Mouse (Mus musculus) heart, adult 2 months (tissue): ENCODE results near the gene Hdac9. TPM values are rescaled to one million over a fixed set of nuclear protein-coding genes. Genes with fewer than 3 reads are reported as not detected.

Experiments used
- DNase-seq, 2 experiments: peaks; one replicate each; pipeline ENCODE4 v3.0.0; 2021
- H3K27ac ChIP-seq: fragments of 200-600 bp; 2 replicates; pipeline ENCODE4 v1.8.1; 2022
- H3K27me3 ChIP-seq: fragments of 200-500 bp; 2 replicates; pipeline ENCODE4 v1.6.1; 2012; ENCODE audit warnings: mild to moderate bottlenecking, low read length, inconsistent platforms, mixed read lengths; ENCODE audit not compliant: control insufficient read depth, insufficient read depth
- H3K36me3 ChIP-seq: fragments of 200-500 bp; 2 replicates; pipeline ENCODE4 v1.6.1; 2012; ENCODE audit warnings: low read length, inconsistent platforms; ENCODE audit not compliant: control insufficient read depth, insufficient read depth
- H3K4me1 ChIP-seq: fragments of 200-500 bp; 2 replicates; pipeline ENCODE4 v1.6.1; 2011; ENCODE audit warnings: low read length; ENCODE audit not compliant: control insufficient read depth, insufficient read depth
- H3K4me3 ChIP-seq: fragments of 200-600 bp; 2 replicates; pipeline ENCODE4 v1.8.1; 2022
- H3K79me2 ChIP-seq: fragments of 200-500 bp; replicated peaks from 2 replicates; pipeline ENCODE4 v1.6.1; 2012; ENCODE audit warnings: mild to moderate bottlenecking, inconsistent platforms, low read length, moderate library complexity, mixed read lengths; ENCODE audit not compliant: control insufficient read depth, insufficient read depth
- H3K9ac ChIP-seq: fragments of 200-500 bp; 2 replicates; pipeline ENCODE4 v1.6.1; 2012; ENCODE audit warnings: low read depth, mild to moderate bottlenecking, control low read depth, inconsistent platforms, low read length, mixed read lengths
- CTCF ChIP-seq: fragments of 200-600 bp; IDR thresholded peaks from 2 replicates; pipeline ENCODE4 v1.8.1; 2022; ENCODE audit warnings: antibody characterized with exemption, mild to moderate bottlenecking, moderate library complexity
- EP300 ChIP-seq: fragments of 200-500 bp; IDR thresholded peaks from 2 replicates; pipeline ENCODE4 v1.6.1; 2011; ENCODE audit warnings: low read depth, low read length, control low read depth; ENCODE audit not compliant: insufficient read depth
- POLR2A ChIP-seq: fragments of 200-500 bp; IDR thresholded peaks from 2 replicates; pipeline ENCODE4 v1.6.1; 2011; ENCODE audit warnings: mild to moderate bottlenecking, low read depth, low read length, control low read depth; ENCODE audit not compliant: insufficient read depth
- WGBS: fragments of 180-500 bp; shearing (Covaris S2); methylation state at CpG from one replicate; pipeline ENCODE4 v1.1.7; 2018; 5-methylcytosine and 5-hydroxymethylcytosine counted together
- intact Hi-C: fragments of 180-260 bp; cut with DNase I; formaldehyde crosslinking; loops from one replicate; pipeline ENCODE4 v1.15.1; 2025
- polyA plus RNA-seq: library from polyadenylated mRNA; depleted of rRNA; stranded (reverse); fragments of >200 nt; gene quantifications from 2 replicates; pipeline ENCODE4 v1.2.3, GENCODE M21; 2012
- total RNA-seq, 2 experiments: library from RNA; stranded (reverse); gene quantifications; 2 replicates each; pipeline ENCODE4 v1.2.3; 2021

Hdac9 gene
- total and polyA plus RNA-seq, 3 experiments = 10.8 to 19.9 (median 18.8) TPM

- no peak for DNase-seq
- WGBS = 66% methylated on average over 4 of the region's 4 CpGs
- H3K4me1 ChIP-seq = no peaks in the 10 kb centered on the region; the same call in 1 of the 2 replicates
- no peak overlapping the region for H3K9ac ChIP-seq
- no peak for TF ChIP-seq POLR2A
- TF ChIP-seq EP300 = no peak
- no peak for TF ChIP-seq CTCF
- no peak overlapping the region for H3K4me3 ChIP-seq
- no peaks in the 10 kb centered on the region for H3K36me3 ChIP-seq
- no peaks in the 10 kb centered on the region for H3K79me2 ChIP-seq
- no peak overlapping the region for H3K27ac ChIP-seq
- intact Hi-C loops = no loop called here
- no peaks in the 10 kb centered on the region for H3K27me3 ChIP-seq
These were observed 233.5 kb downstream of the Hdac9 start for GRCm38 (mm10) chr12:34683375-34683774.

GRCm38 (mm10) chr12:34682657-34683056 is 234.2 kb downstream of the Hdac9 start:
- Histone ChIP-seq H3K9ac (no peak overlapping the region), H3K27ac (no peak overlapping the region), H3K4me1 (no peaks in the 10 kb centered on the region; the same call in 1 of the 2 replicates), H3K36me3 (no peaks in the 10 kb centered on the region), H3K27me3 (no peaks in the 10 kb centered on the region), H3K79me2 (no peaks in the 10 kb centered on the region), H3K4me3 (no peak overlapping the region)
- intact Hi-C loops = no loop called here
- DNase-seq = no peak
- TF ChIP-seq POLR2A = no peak
- no peak for TF ChIP-seq CTCF
- TF ChIP-seq EP300 = no peak
- 94% methylated on average over 3 of the region's 3 CpGs for WGBS

- WGBS = 55% methylated on average over 5 of the region's 5 CpGs
- Histone ChIP-seq H3K27ac (no peak overlapping the region), H3K27me3 (no peaks in the 10 kb centered on the region), H3K9ac (no peak overlapping the region), H3K4me3 (no peak overlapping the region), H3K4me1 (no peaks in the 10 kb centered on the region; the same call in 1 of the 2 replicates), H3K79me2 (no peaks in the 10 kb centered on the region), H3K36me3 (no peaks in the 10 kb centered on the region)
- DNase-seq = no peak
- no peak for TF ChIP-seq CTCF
- no peak for TF ChIP-seq POLR2A
- no peak for TF ChIP-seq EP300
- intact Hi-C loops = no loop called here
These were observed 236.3 kb downstream of the Hdac9 start for GRCm38 (mm10) chr12:34680576-34680975.

- Histone ChIP-seq H3K79me2 (no peaks in the 10 kb centered on the region), H3K36me3 (no peaks in the 10 kb centered on the region), H3K9ac (no peak overlapping the region), H3K4me3 (no peak overlapping the region), H3K4me1 (no peaks in the 10 kb centered on the region; the same call in 1 of the 2 replicates), H3K27ac (no peak overlapping the region), H3K27me3 (no peaks in the 10 kb centered on the region)
- intact Hi-C loops = no loop called here
- 85% methylated on average over 6 of the region's 6 CpGs for WGBS
- no peak for TF ChIP-seq EP300
- DNase-seq = no peak
These were observed 239.8 kb downstream of the Hdac9 start for GRCm38 (mm10) chr12:34677110-34677509.

GRCm38 (mm10) chr12:34674235-34674634 is 242.7 kb downstream of the Hdac9 start:
- Histone ChIP-seq H3K4me3 (no peak overlapping the region), H3K4me1 (no peaks in the 10 kb centered on the region), H3K79me2 (no peaks in the 10 kb centered on the region), H3K9ac (no peak overlapping the region), H3K36me3 (no peaks in the 10 kb centered on the region), H3K27ac (no peak overlapping the region), H3K27me3 (no peaks in the 10 kb centered on the region)
- intact Hi-C loops = no loop called here
- WGBS = 47% methylated on average over 2 of the region's 2 CpGs
- TF ChIP-seq EP300 = no peak
- no peak for TF ChIP-seq CTCF
- no peak for TF ChIP-seq POLR2A
- DNase-seq = no peak

GRCm38 (mm10) chr12:34673539-34673938 is 243.4 kb downstream of the Hdac9 start:
- H3K27ac ChIP-seq = no peak overlapping the region
- no peak overlapping the region for H3K9ac ChIP-seq
- no peaks in the 10 kb centered on the region for H3K4me1 ChIP-seq
- no peaks in the 10 kb centered on the region for H3K79me2 ChIP-seq
- TF ChIP-seq EP300 (no peak), POLR2A (no peak), CTCF (no peak)
- H3K36me3 ChIP-seq = no peaks in the 10 kb centered on the region
- no peaks in the 10 kb centered on the region for H3K27me3 ChIP-seq
- intact Hi-C loops = no loop called here
- H3K4me3 ChIP-seq = no peak overlapping the region
- DNase-seq = no peak
- WGBS = 83% methylated on average over 4 of the region's 4 CpGs
